Mouse (Mus musculus) myocyte (in vitro differentiated cells): ENCODE data around the gene Ube2e1.

Source experiments
- E2F4 ChIP-seq: IDR thresholded peaks from one replicate; pipeline ENCODE4 v1.6.1; 2011; ENCODE audit warnings: mild to moderate bottlenecking, control low read depth, moderate library complexity; ENCODE audit not compliant: insufficient read depth
- POLR2A ChIP-seq: IDR thresholded peaks from one replicate; pipeline ENCODE4 v1.6.1; 2011; ENCODE audit warnings: low read depth, mild to moderate bottlenecking, control low read depth, moderate library complexity; ENCODE audit not compliant: insufficient read length
- POLR2AphosphoS2 ChIP-seq: IDR thresholded peaks from one replicate; pipeline ENCODE4 v1.6.1; 2011; ENCODE audit warnings: low read depth, control low read depth; ENCODE audit not compliant: insufficient read length

DNA sequence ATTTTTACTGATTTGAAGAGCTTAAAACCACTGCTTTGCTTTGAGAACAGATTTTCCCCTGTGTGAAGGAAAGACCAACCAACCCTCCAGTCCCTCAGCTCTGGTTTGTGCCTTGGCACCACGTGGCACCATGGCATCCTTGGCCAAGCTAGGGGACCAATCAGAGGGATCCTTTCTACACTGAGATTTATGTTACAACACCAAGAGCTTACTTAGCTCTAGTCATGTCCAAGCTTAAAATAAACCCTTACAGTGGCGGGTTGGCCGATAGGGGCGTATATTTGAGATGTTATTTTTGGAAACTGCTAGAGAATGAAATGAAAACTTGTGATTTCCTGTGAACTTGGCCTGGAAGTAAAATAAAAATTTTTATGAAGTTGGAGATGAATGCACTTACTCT is 11.9 kb upstream of the Ube2e1 start:
- TF ChIP-seq POLR2AphosphoS2 (no peak), POLR2A (no peak), E2F4 (no peak)
